Mouse (Mus musculus) testis, adult 2 months (tissue): ENCODE data around the gene Dirc2. TPM values are rescaled to one million over a fixed set of nuclear protein-coding genes. Genes with fewer than 3 reads are reported as not detected.

Source experiments
- H3K27ac ChIP-seq: fragments of 200-500 bp; 2 replicates; pipeline ENCODE4 v1.5.1; 2012; ENCODE audit warnings: low read depth, low read length; ENCODE audit not compliant: control insufficient read depth, insufficient read depth
- H3K27me3 ChIP-seq: fragments of 200-500 bp; 2 replicates; pipeline ENCODE4 v1.6.1; 2012; ENCODE audit warnings: mild to moderate bottlenecking, low read length, moderate library complexity; ENCODE audit not compliant: control insufficient read depth, insufficient read depth
- H3K36me3 ChIP-seq: fragments of 200-500 bp; 2 replicates; pipeline ENCODE4 v1.6.1; 2012; ENCODE audit warnings: mild to moderate bottlenecking, low read length; ENCODE audit not compliant: control insufficient read depth, insufficient read depth
- H3K4me1 ChIP-seq: fragments of 200-500 bp; 2 replicates; pipeline ENCODE4 v1.6.1; 2012; ENCODE audit warnings: low read length; ENCODE audit not compliant: control insufficient read depth, insufficient read depth
- H3K4me3 ChIP-seq: fragments of 200-500 bp; 2 replicates; pipeline ENCODE4 v1.5.1; 2012; ENCODE audit warnings: low read depth, mild to moderate bottlenecking, low read length, moderate library complexity, mixed read lengths; ENCODE audit not compliant: control insufficient read depth
- CTCF ChIP-seq: fragments of 200-500 bp; IDR thresholded peaks from 2 replicates; pipeline ENCODE4 v1.5.1; 2012; ENCODE audit warnings: low read depth, mild to moderate bottlenecking, inconsistent platforms, low read length, moderate library complexity; ENCODE audit not compliant: control insufficient read depth, insufficient read depth, insufficient replicate concordance
- POLR2A ChIP-seq: fragments of 200-500 bp; IDR thresholded peaks from 2 replicates; pipeline ENCODE4 v1.6.1; 2012; ENCODE audit warnings: low read depth, mild to moderate bottlenecking, inconsistent platforms, low read length, moderate library complexity; ENCODE audit not compliant: control insufficient read depth
- polyA plus RNA-seq: library from polyadenylated mRNA; depleted of rRNA; stranded (reverse); fragments of >200 nt; gene quantifications from 2 replicates; pipeline ENCODE4 v1.2.3, GENCODE M21; 2012

The Dirc2 gene
- polyA plus RNA-seq, 1 experiment: 3.5 TPM

GRCm38 (mm10) chr16:35759401-35759800, 9.8 kb downstream of the Dirc2 start:
- no peak for TF ChIP-seq POLR2A
- Histone ChIP-seq H3K4me3 (no peak overlapping the region), H3K27me3 (no peaks in the 10 kb centered on the region), H3K36me3 (no peaks in the 10 kb centered on the region), H3K27ac (no peak overlapping the region), H3K4me1 (peaks cover 2% of the 10 kb centered on the region; the same call in 1 of the 2 replicates)

- no peak for TF ChIP-seq CTCF
- Histone ChIP-seq H3K4me3 (no peak overlapping the region), H3K4me1 (peaks cover 2% of the 10 kb centered on the region; the same call in 1 of the 2 replicates), H3K27ac (no peak overlapping the region), H3K36me3 (no peaks in the 10 kb centered on the region), H3K27me3 (no peaks in the 10 kb centered on the region)
Observed at GRCm38 (mm10) chr16:35756697-35757096, 12.5 kb downstream of the Dirc2 start.

GRCm38 (mm10) chr16:35755502-35756334, 13.4 kb downstream of the Dirc2 start:
- no peak for TF ChIP-seq CTCF
- no peak overlapping the region for H3K4me3 ChIP-seq
- no peaks in the 10 kb centered on the region for H3K27me3 ChIP-seq
- H3K4me1 ChIP-seq: no peaks in the 10 kb centered on the region
- H3K27ac ChIP-seq: no peak overlapping the region
- H3K36me3 ChIP-seq: no peaks in the 10 kb centered on the region

GRCm38 (mm10) chr16:35753926-35754325, 15.2 kb downstream of the Dirc2 start:
- H3K4me3 ChIP-seq: no peak overlapping the region

GRCm38 (mm10) chr16:35751841-35752240, 17.3 kb downstream of the Dirc2 start:
- TF ChIP-seq CTCF (no peak), POLR2A (no peak)
- Histone ChIP-seq H3K36me3 (no peaks in the 10 kb centered on the region), H3K4me3 (no peak overlapping the region), H3K27me3 (no peaks in the 10 kb centered on the region), H3K4me1 (no peaks in the 10 kb centered on the region), H3K27ac (no peak overlapping the region)

More at GRCm38 (mm10) chr16:35753926-35754325, 15.2 kb downstream of the Dirc2 start:
- TF ChIP-seq POLR2A: no peak
- no peak for TF ChIP-seq CTCF
- H3K36me3 ChIP-seq: no peaks in the 10 kb centered on the region
- H3K4me1 ChIP-seq: no peaks in the 10 kb centered on the region
- no peak overlapping the region for H3K27ac ChIP-seq
- no peaks in the 10 kb centered on the region for H3K27me3 ChIP-seq

GRCm38 (mm10) chr16:35749385-35749784, 19.8 kb downstream of the Dirc2 start:
- H3K27me3 ChIP-seq: no peaks in the 10 kb centered on the region
- no peaks in the 10 kb centered on the region for H3K36me3 ChIP-seq

GRCm38 (mm10) chr16:35748237-35748603, 20.9 kb downstream of the Dirc2 start:
- Histone ChIP-seq H3K27ac (no peak overlapping the region), H3K4me1 (no peaks in the 10 kb centered on the region), H3K27me3 (no peaks in the 10 kb centered on the region), H3K36me3 (no peaks in the 10 kb centered on the region), H3K4me3 (no peak overlapping the region)
- no peak for TF ChIP-seq CTCF
- no peak for TF ChIP-seq POLR2A

More at GRCm38 (mm10) chr16:35749385-35749784, 19.8 kb downstream of the Dirc2 start:
- Histone ChIP-seq H3K4me3 (no peak overlapping the region), H3K4me1 (no peaks in the 10 kb centered on the region), H3K27ac (no peak overlapping the region)
- TF ChIP-seq CTCF (no peak), POLR2A (no peak)
